Mouse (Mus musculus) frontal cortex, postnatal 14 days (tissue): ENCODE data around the gene Slc37a2.

Experiments
- DNase-seq, 2 experiments: peaks; one replicate each; pipeline ENCODE4 v3.0.0; 2022; ENCODE audit warnings: low spot score in 2 of 2

Slc37a2 gene

DNA sequence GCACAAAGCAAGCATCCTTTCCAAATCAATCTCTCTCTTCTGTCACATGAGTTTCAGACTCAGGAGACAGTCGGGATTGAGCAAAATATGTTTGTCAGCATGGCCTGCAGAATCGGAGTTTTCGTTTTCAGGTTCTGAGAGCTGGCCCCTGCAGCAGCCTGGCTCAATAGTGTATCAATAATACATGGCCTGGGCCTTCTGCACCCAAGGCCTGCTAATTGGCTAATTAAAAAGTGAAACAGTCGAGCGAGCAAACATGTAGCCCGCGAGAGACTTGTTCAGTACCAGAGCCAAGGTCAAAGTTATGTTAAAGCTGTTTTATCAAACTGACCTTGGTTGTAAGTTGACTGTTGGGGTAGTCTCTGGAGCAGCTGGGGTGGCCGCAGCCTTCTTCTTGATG, 34.8 kb downstream of the Slc37a2 start:
- no peak for DNase-seq

DNA sequence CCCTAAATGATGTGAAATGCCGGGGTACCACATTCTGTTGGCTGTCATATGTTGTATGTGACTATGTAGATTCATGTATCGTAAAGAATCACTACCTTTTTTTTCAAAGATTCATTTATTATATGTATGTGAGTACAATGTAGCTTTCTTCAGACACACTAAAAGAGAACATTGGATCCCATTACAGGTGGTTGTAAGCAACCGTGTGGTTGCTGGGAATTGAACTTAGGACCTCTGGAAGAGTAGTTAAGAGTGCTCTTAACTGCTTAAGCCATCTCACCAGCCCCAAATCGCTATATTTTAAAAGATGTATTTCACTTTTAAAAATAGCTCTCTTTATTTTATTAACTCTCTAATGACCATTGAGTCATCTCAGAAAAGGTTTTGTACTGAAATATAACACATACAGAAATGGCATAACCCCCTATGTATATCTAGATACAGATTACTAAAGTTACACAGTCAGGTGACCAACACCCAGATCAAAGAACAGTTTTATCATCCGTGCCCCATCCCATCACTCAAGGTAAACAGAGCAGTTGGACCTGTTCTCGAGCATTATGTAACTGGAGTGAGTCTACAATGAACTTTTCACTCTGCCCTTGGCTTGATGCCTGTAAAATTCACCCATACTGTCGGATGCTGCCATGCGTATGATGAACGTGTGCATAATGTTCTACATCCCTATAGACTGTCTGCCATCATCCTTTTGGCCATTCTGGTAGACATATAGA, 41.0 kb downstream of the Slc37a2 start:
- no peak for DNase-seq

DNA sequence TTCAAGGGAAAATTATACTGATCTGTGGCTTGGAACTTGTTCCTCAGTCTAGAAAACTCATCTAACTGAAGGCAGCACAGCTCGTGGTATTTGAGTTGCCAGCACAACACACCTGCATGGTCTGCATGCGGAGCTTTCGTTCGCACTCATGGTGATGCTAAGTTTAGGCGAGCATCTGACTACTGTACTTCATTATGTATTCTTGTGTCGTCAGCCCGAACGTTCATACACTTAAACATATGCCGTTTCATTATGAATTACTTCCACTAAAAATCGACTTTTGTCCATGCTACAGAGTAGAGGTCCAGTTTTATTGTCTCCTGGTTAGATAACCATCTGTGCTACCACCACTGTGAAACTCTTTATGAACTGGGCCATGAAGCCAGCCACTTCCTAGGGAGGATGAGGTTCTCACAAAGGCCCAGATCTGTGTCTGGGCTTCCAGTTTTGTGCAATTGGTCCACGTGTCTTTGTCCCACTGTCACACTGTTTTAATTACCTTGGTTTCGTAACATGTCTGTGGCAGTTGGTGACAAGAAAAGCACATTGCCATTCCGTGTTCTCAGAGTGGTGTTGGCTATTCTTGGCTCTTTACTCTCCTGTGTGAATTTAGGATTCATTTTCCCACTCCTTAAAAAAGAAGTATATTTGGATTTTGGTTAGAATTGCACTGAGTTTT, 42.3 kb downstream of the Slc37a2 start:
- DNase-seq: no peak

DNA sequence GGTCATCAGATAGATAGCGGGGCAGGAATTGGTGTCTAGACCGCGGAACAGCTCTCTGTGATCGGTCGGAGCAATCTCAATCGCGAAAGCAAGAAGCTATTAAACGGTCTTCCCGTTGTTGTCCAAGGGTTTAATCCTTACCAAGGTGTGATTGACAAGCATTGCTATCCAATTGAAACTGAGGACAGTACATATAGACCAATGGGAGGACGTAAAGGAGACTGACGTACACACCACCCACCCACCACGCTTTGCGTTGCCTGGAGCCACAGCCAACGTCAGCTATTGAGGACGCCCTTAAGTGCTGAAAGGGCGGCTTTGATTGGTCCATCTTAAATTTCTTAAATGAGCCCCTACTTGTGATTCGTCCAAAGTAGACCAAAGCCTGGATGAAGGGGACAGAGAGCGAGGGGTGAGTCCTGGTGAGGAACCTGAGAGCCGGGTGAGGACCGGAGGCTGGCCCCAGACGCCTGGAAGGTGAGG, 47.6 kb downstream of the Slc37a2 start, which contains the start of gene Tmem218:
Tmem218 (plus strand) TSS at position 295 of the 483 bp plus-strand sequence.
- DNase-seq: peak; percentile 91 to 92

DNA sequence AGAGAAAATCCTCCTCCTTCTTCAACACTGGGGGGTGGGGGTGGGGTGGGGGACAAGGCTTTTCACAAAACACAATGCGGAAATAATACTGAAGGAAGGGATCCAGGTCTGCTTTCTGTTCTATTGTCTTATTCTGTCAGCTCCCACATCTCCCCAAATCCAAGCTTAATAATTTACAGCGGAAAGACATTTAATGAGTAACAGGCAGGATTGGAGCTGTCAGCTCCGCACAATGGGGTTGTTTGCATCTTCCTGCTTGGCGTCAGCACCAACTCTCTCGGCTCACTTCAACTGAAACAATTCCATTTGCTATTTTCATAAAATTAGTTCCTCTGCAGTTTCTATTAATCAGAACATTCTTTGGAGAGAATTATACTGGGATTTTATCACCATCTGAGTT, 51.7 kb downstream of the Slc37a2 start:
- no peak for DNase-seq

DNA sequence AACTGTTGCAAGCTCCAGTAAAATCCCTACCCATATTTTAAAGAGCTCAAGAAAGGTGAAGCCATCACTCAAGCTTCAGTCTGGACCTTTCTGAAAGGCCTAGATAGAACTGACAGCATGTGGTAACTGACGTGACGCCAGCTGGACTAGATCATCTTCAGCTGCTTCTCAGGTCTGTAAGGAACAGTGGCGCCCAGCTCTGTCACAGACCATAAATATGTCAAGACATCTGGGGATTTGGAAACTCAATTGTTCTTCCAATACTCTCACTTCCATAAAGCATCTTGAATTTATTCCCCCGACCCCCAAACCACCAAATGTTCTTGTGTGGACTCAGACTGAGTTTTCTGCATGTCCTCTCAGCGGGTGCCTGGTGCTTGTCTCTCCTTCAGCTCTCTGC, 55.1 kb downstream of the Slc37a2 start:
- DNase-seq: no peak

DNA sequence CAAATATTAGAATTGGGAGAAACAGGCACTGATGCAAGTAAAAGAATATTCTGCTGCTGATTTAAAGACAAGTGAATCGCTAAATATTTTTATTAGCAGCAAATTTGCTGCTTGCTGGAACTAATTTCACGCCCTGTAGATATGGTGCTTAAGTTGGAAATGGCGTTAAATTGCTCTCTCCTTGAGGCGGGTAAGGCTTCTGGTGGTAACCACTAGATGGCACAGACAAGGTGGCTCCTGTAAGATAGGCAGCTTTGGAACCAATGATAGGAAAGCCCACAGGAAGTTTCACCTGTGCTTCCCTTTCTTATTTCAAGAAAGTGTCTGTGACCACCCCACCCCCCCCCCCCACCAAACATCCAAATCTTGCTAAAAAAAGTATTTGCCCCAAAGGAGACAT, 58.5 kb downstream of the Slc37a2 start:
- DNase-seq: no peak

DNA sequence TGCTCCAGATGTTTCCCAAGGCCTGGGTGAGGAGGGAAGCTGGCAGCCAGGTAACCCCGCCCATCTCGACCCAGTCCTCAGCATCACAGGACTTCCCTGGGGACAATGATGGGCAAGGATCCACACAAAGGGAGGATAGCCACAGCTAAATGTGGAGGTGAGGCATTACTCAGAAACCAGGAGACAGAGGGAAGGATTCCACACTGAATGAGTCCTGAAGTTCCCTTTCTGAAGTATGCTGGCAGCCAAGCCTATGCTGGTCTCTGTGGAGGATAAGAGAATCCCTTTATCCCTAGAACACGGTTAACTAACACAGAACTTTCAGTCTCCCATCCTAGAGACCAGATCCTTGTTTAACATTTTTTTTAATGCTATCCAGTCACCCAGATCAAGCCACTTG, 67.5 kb downstream of the Slc37a2 start:
- DNase-seq: no peak

DNA sequence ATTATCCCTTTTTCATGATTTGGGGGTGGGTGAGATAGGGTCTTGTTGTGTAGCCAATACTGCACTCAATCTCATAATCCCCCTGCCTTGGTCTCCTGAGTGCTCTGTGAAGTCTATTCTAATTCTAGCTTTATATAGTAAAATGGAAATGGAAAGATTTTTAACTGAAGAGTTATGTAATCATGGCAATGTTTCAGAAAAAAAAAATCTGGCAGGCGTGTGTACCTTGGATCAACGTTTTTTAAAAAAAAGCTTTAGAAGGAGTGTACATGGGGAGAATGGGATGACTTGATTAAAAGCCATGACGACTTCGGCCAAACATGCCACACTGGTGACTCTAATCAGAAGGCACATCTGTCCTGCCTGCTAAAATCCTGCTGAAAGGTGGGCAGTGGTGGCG, 68.1 kb downstream of the Slc37a2 start:
- DNase-seq: no peak

DNA sequence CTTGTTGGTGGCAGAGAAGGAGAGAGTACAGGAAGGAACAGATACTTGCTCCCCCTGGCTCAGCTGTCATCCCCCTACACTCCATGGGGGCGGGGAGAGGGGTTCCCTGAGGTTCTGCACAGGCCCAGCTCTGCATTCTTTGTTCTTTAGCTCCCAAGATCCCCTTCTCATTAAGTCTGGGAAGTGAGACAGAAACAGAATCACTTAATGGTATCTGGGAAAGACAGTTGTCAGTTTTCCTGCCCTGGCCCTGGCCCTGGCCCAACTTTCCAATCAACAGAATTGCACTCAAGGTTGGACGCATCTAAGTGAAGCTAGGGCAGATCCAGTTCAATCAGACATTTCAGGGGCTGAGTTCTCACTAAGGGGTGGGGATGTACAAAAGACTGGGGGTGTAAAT, 72.4 kb downstream of the Slc37a2 start:
- no peak for DNase-seq

DNA sequence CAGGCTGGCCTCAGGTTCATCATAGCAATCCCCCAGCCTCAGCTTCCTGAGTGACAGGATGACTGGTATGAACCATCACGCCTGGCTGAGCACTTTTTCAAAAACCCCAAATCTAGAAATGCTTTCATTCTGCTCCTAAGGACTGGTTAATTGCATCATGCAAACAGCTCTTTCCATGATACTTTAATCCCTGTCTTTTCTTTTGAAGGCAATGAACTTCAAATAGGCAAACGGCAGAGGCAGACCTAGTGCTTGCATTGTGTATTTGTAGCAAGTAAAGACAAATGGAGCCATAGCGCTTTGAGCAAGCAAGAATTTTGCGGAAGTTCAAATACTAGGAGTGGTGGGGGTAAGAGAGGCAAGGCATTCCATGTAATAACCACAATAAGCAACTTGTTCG, 73.9 kb downstream of the Slc37a2 start:
- no peak for DNase-seq

DNA sequence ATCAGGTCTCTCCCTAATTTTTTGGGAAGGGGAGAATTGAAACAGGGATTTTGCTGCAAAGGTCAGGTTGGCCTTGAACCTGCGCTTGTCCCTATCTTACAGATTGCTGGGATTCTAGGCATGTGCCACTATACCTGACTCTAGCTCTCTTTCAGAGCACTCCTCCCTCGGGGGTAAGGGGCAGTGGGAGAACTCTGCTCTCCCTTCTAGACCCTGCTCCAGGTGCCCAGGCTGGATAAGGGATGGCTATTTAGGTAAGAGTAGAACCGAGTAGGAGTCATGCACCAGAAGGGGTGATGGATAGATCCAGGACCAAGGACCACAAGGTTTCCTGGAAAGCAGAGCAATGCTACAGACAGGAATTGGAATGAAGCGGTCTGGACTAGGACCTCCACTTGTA, 75.9 kb downstream of the Slc37a2 start:
- DNase-seq: no peak

DNA sequence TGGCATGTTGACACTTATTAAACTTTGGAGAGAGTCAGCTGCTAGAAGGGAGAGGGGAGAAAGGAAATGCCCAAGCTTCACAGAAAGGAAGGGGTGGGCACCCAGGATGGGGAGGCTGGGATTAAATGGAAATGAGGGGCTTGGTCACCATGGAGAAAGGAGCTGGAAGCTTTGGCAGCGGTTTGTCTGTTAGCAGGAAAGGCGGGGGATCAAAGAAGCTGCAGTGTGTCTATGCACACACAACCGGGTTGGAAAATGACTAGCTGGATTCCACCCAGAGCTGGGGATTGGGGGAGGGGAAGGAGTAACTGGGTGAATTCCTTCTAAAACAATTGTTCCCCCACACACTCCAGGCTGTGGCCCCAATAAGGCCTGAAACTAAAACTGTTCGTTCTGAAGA, 76.6 kb downstream of the Slc37a2 start:
- peak; percentile 21 to 42 for DNase-seq
